Mouse (Mus musculus) T-helper 17 cell (primary cell): ENCODE data around the gene Shb.

ENCODE experiments used
- in situ Hi-C, 2 experiments: fragments of 300-600 bp; cut with MboI, MseI; formaldehyde crosslinking; loops; 1 replicate in 1 of 2; 2 replicates in 1 of 2; pipeline ENCODE4 v1.15.1; 2025; ENCODE audit warnings: high pct_unique_total_duplicates in 2 of 2

The Shb gene

GRCm38 (mm10) chr4:45528355-45529198 is 3.7 kb downstream of the Shb start:
- in situ Hi-C loops = no loop called here

- in situ Hi-C loops = no loop called here
Observed at GRCm38 (mm10) chr4:45527562-45528354, 4.5 kb downstream of the Shb start.

- in situ Hi-C loops = no loop called here
Observed at GRCm38 (mm10) chr4:45526846-45527561, 5.3 kb downstream of the Shb start.

- in situ Hi-C loops = no loop called here
Observed at GRCm38 (mm10) chr4:45526175-45526574, 6.1 kb downstream of the Shb start.

GRCm38 (mm10) chr4:45525541-45525940 is 6.7 kb downstream of the Shb start:
- in situ Hi-C loops = no loop called here

- in situ Hi-C loops = no loop called here
Observed at GRCm38 (mm10) chr4:45524602-45525001, 7.7 kb downstream of the Shb start.

GRCm38 (mm10) chr4:45523360-45523759 is 8.9 kb downstream of the Shb start:
- in situ Hi-C loops = no loop called here

- in situ Hi-C loops = no loop called here
Observed at GRCm38 (mm10) chr4:45522956-45523355, 9.3 kb downstream of the Shb start.

- in situ Hi-C loops = no loop called here
Observed at GRCm38 (mm10) chr4:45522583-45522900, 9.7 kb downstream of the Shb start.

GRCm38 (mm10) chr4:45521705-45522582 is 10.3 kb downstream of the Shb start:
- in situ Hi-C loops = no loop called here

GRCm38 (mm10) chr4:45520375-45520774 is 11.9 kb downstream of the Shb start:
- in situ Hi-C loops = no loop called here

- in situ Hi-C loops = no loop called here
Observed at GRCm38 (mm10) chr4:45517399-45517798, 14.9 kb downstream of the Shb start.

- in situ Hi-C loops = no loop called here
Observed at GRCm38 (mm10) chr4:45515894-45516293, 16.4 kb downstream of the Shb start.

GRCm38 (mm10) chr4:45514406-45514805 is 17.9 kb downstream of the Shb start:
- in situ Hi-C loops = no loop called here

GRCm38 (mm10) chr4:45513791-45514293 is 18.4 kb downstream of the Shb start:
- in situ Hi-C loops = no loop called here

- in situ Hi-C loops = no loop called here
Observed at GRCm38 (mm10) chr4:45513340-45513739, 18.9 kb downstream of the Shb start.

GRCm38 (mm10) chr4:45510163-45510562 is 22.1 kb downstream of the Shb start:
- in situ Hi-C loops = no loop called here

GRCm38 (mm10) chr4:45509416-45509815 is 22.9 kb downstream of the Shb start:
- in situ Hi-C loops = no loop called here

GRCm38 (mm10) chr4:45508469-45508868 is 23.8 kb downstream of the Shb start:
- in situ Hi-C loops = no loop called here

- in situ Hi-C loops = no loop called here
Observed at GRCm38 (mm10) chr4:45507476-45507875, 24.8 kb downstream of the Shb start.

- in situ Hi-C loops = no loop called here
Observed at GRCm38 (mm10) chr4:45507039-45507438, 25.2 kb downstream of the Shb start.
